Mouse (Mus musculus): Measurements from ENCODE around the gene Xpnpep3.

Gene Xpnpep3

DNA sequence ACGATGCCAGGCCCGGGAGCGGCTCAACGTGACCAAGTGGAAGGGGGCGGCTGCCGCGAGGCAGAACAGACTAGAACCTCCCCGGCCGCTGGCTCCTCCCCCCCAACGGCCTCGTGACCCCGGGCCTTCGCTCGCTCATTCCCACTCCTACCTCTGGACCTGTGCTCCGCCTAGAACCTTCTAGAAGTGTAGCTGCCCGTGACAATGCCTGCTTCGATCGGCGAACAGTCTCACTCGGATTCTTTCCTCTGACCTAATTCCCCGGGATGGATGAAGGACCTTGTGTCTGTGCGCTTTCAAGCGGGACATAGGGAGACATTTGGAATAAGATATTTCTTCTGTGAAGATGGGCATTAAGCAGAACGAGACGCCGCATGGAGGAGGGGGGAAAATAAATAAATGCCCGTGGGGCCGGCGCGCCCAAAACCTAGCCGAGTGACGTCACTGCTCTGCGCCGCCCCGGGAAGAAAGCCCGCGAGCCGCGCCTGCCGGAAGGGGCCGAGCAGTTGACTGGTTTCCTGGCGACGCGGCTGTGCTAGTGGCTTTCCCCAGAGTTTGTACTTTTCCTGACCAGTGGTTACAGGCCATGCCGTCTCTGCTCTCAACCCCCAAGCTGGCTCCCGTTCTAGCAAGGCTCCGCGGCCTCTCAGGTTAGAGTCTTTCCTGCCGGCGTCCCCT lies at the start of gene Xpnpep3, which contains the start of gene St13:
TSS of gene Xpnpep3 (plus strand) at position 501 of the 678 bp plus-strand sequence.
TSS of gene St13 (minus strand) at position 440 of the 678 bp plus-strand sequence.
- peak; percentile 98 for DNase-seq (ENCODE audit: low read depth, low spot score)
- Histone ChIP-seq H3K36me3 (ENCODE audit: control insufficient read depth, insufficient read depth, low read length, poor library complexity, severe bottlenecking) (no peaks in the 10 kb centered on the region), H3K27me3 (ENCODE audit: control insufficient read depth, insufficient read depth, low read length, poor library complexity, severe bottlenecking) (no peaks in the 10 kb centered on the region)

- no peak for DNase-seq (ENCODE audit: low read depth, low spot score)
- no peaks in the 10 kb centered on the region for H3K36me3 ChIP-seq (ENCODE audit: control insufficient read depth, insufficient read depth, low read length, poor library complexity, severe bottlenecking)
- no peaks in the 10 kb centered on the region for H3K27me3 ChIP-seq (ENCODE audit: control insufficient read depth, insufficient read depth, low read length, poor library complexity, severe bottlenecking)
Measured at GRCm38 (mm10) chr15:81350401-81350800, 49.5 kb upstream of the Xpnpep3 start.

DNA sequence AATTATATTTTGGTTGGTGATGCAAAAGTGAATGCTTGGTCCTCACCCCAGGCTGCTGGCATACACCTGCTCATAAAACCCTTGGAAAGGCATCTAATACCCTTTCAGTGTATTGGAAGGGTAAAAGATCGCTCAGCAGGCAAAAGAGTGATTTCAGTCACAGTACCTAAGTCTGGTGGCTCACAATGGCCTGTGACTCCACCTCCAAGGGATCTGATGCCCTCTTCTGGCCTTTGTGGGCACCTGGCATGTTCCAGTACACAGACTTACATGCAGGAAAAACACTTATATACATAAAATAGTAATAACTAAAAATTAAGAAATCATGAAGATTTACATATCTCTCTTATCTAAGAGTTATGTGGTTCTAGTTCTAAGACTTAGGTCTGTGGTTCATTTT lies 47.3 kb upstream of the Xpnpep3 start:
- DNase-seq (ENCODE audit: low read depth, low spot score): peak; percentile 29
- no peaks in the 10 kb centered on the region for H3K27me3 ChIP-seq (ENCODE audit: control insufficient read depth, insufficient read depth, low read length, poor library complexity, severe bottlenecking)

GRCm38 (mm10) chr15:81355146-81355761 lies 44.7 kb upstream of the Xpnpep3 start:
- Histone ChIP-seq H3K36me3 (ENCODE audit: control insufficient read depth, insufficient read depth, low read length, poor library complexity, severe bottlenecking) (no peaks in the 10 kb centered on the region), H3K27me3 (ENCODE audit: control insufficient read depth, insufficient read depth, low read length, poor library complexity, severe bottlenecking) (no peaks in the 10 kb centered on the region)
- peak; percentile 80 for DNase-seq (ENCODE audit: low read depth, low spot score)

More for the DNA sequence above, 47.3 kb upstream of the Xpnpep3 start:
- no peaks in the 10 kb centered on the region for H3K36me3 ChIP-seq (ENCODE audit: control insufficient read depth, insufficient read depth, low read length, poor library complexity, severe bottlenecking)

- no peak for DNase-seq (ENCODE audit: low read depth, low spot score)
- Histone ChIP-seq H3K36me3 (ENCODE audit: control insufficient read depth, insufficient read depth, low read length, poor library complexity, severe bottlenecking) (no peaks in the 10 kb centered on the region), H3K27me3 (ENCODE audit: control insufficient read depth, insufficient read depth, low read length, poor library complexity, severe bottlenecking) (no peaks in the 10 kb centered on the region)
Measured at GRCm38 (mm10) chr15:81356946-81357345, 43.0 kb upstream of the Xpnpep3 start.

DNA sequence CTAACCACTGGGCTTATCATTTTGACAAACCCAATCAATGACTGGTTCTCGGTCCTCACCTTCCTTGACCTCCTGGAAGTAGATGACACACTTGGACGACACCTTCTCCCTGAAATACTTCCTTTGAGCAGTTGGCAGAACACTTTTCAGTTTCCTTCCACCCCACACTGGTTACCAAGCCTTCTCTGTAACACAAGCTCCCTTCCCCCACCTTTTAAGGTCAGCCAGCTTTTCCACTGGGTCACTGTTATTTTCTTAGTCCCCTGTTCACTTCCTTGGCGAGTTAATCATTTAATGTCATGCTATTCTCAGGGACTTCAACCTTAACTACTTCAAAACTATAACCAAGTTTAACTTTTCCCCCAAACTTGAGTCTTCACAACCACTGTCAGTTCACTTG lies 41.0 kb upstream of the Xpnpep3 start:
- no peak for DNase-seq (ENCODE audit: low read depth, low spot score)
- H3K36me3 ChIP-seq (ENCODE audit: control insufficient read depth, insufficient read depth, low read length, poor library complexity, severe bottlenecking): no peaks in the 10 kb centered on the region
- H3K27me3 ChIP-seq (ENCODE audit: control insufficient read depth, insufficient read depth, low read length, poor library complexity, severe bottlenecking): no peaks in the 10 kb centered on the region

DNA sequence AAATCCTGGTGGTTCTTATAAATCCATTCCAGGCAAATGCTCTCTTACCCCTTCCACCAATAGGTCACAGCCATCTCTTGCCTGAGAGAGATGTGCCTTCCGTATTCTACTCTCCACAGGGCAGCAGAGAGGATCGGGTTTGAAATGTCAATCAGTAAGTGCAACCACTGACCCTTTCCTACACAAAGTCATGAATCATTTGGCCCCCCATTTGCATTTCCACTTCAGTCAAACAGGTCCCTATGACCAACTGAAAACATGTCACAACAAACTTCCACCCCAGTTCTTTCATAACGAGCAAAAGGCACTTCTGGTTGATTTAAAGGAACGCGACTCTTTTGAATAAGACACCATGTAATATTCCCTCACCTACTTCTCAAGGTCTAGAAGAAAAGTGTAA lies 40.5 kb upstream of the Xpnpep3 start:
- Histone ChIP-seq H3K36me3 (ENCODE audit: control insufficient read depth, insufficient read depth, low read length, poor library complexity, severe bottlenecking) (peaks cover 3% of the 10 kb centered on the region; the same call in 1 of the 2 replicates), H3K27me3 (ENCODE audit: control insufficient read depth, insufficient read depth, low read length, poor library complexity, severe bottlenecking) (no peaks in the 10 kb centered on the region)
- no peak for DNase-seq (ENCODE audit: low read depth, low spot score)

DNA sequence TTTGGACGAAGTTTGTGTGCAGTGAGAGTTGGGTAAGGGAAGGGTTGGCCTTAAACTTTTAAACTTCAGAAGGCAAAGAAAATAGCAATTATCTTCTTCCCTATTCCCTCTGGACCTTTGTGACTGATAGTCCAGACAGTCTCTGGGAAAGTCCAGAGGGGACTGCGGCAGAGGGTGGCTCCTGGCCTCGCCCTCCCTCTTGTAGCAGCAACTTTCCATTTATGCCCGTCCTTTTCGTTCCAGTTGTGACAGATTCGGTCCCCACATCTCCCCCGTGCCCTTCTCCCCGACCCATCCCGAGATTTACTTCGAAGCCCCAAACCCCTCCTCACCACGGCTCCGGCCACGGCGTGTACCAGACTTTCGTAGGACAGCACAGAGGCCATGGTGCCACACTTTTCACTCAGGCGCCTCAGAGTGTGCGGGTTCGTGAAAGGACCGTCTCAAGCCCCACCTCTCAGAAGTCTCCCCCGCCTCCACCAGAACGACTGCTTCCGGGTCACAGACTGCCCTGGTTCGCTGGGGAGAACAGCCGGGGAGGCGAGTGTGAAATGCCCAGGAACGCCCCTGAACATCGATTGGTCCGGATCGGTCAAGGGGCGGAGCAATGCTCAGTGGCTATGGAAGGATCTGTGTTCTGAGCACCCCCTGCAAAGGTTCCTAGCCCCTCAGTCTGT lies 39.5 kb upstream of the Xpnpep3 start, which contains the start of gene Slc25a17:
TSS of gene Slc25a17 (minus strand) at position 468 of the 677 bp plus-strand sequence.
- DNase-seq (ENCODE audit: low read depth, low spot score): peak; percentile 96

DNA sequence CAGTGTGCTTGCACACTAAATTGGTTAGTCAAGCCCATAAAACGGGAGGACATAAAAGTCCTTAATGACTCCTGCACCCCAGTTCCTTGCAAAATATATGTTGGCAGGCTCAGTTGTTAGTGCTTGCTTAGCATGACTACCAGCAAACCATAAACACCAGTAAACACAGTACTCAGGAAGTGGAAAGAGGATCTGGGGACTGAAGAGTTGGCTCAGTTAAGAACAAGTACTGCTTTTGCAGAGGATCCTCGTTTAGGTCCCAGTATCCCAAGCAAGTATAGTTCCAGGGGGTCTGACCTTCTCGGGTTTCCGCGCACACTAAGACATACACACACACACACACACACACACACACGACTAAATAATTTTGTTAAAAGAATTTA lies 38.9 kb upstream of the Xpnpep3 start:
- peaks cover 3% of the 10 kb centered on the region; the same call in 1 of the 2 replicates for H3K36me3 ChIP-seq (ENCODE audit: control insufficient read depth, insufficient read depth, low read length, poor library complexity, severe bottlenecking)
- H3K27me3 ChIP-seq (ENCODE audit: control insufficient read depth, insufficient read depth, low read length, poor library complexity, severe bottlenecking): no peaks in the 10 kb centered on the region
- no peak for DNase-seq (ENCODE audit: low read depth, low spot score)

More for the DNA sequence above, 39.5 kb upstream of the Xpnpep3 start, which contains the start of gene Slc25a17:
- no peaks in the 10 kb centered on the region for H3K27me3 ChIP-seq (ENCODE audit: control insufficient read depth, insufficient read depth, low read length, poor library complexity, severe bottlenecking)
- peaks cover 3% of the 10 kb centered on the region; the same call in 1 of the 2 replicates for H3K36me3 ChIP-seq (ENCODE audit: control insufficient read depth, insufficient read depth, low read length, poor library complexity, severe bottlenecking)

GRCm38 (mm10) chr15:81361417-81362015 lies 38.4 kb upstream of the Xpnpep3 start:
- Histone ChIP-seq H3K36me3 (ENCODE audit: control insufficient read depth, insufficient read depth, low read length, poor library complexity, severe bottlenecking) (peaks cover 6% of the 10 kb centered on the region; the same call in 1 of the 2 replicates), H3K27me3 (ENCODE audit: control insufficient read depth, insufficient read depth, low read length, poor library complexity, severe bottlenecking) (no peaks in the 10 kb centered on the region)
- DNase-seq (ENCODE audit: low read depth, low spot score): peak; percentile 13

GRCm38 (mm10) chr15:81362501-81362900 lies 37.4 kb upstream of the Xpnpep3 start:
- no peak for DNase-seq (ENCODE audit: low read depth, low spot score)
- no peaks in the 10 kb centered on the region for H3K27me3 ChIP-seq (ENCODE audit: control insufficient read depth, insufficient read depth, low read length, poor library complexity, severe bottlenecking)

GRCm38 (mm10) chr15:81364271-81364670 lies 35.7 kb upstream of the Xpnpep3 start:
- no peaks in the 10 kb centered on the region for H3K27me3 ChIP-seq (ENCODE audit: control insufficient read depth, insufficient read depth, low read length, poor library complexity, severe bottlenecking)
- no peak for DNase-seq (ENCODE audit: low read depth, low spot score)
- H3K36me3 ChIP-seq (ENCODE audit: control insufficient read depth, insufficient read depth, low read length, poor library complexity, severe bottlenecking): peaks cover 13% of the 10 kb centered on the region

More at GRCm38 (mm10) chr15:81362501-81362900, 37.4 kb upstream of the Xpnpep3 start:
- peaks cover 11% of the 10 kb centered on the region; the same call in 1 of the 2 replicates for H3K36me3 ChIP-seq (ENCODE audit: control insufficient read depth, insufficient read depth, low read length, poor library complexity, severe bottlenecking)

DNA sequence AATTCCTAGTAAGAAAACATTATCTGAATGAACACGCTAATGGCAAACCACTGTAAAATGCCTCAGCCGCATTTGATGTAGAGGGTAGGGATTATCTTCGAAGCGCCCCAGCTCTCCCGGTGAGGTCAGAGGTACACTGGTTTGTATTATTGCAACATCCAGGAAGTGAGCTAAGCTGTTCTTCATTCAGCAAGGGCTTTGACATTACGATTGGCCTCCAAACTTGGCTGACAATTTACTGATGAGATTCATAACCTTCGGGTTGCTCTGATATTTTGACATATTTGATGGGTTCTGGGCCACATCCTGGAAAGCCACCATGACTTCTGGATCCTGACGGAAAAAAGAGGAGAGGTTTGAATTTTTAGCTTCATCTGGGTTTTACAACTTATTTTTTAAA lies 34.7 kb upstream of the Xpnpep3 start:
- Histone ChIP-seq H3K36me3 (ENCODE audit: control insufficient read depth, insufficient read depth, low read length, poor library complexity, severe bottlenecking) (peaks cover 15% of the 10 kb centered on the region), H3K27me3 (ENCODE audit: control insufficient read depth, insufficient read depth, low read length, poor library complexity, severe bottlenecking) (no peaks in the 10 kb centered on the region)
- DNase-seq (ENCODE audit: low read depth, low spot score): no peak

DNA sequence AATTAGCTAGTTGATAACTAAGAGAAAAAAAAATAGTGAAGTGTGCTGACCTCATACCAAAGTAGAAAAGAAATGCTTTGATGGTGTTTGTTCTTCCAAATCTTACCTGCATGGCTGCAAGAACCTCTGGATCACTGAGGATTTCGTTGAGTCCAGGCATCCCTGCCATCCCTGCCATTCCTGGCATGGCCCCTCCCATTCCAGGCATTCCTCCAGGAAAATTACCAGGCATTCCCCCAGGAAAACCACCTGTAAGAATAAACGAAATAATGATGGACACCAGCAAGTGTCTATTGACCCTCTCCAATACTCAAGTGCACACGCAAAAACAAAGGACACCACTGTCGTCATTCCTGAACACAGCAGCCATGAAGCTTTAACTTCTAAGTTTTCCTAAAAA lies 33.7 kb upstream of the Xpnpep3 start:
- Histone ChIP-seq H3K27me3 (ENCODE audit: control insufficient read depth, insufficient read depth, low read length, poor library complexity, severe bottlenecking) (no peaks in the 10 kb centered on the region), H3K36me3 (ENCODE audit: control insufficient read depth, insufficient read depth, low read length, poor library complexity, severe bottlenecking) (peaks cover 20% of the 10 kb centered on the region)

More for the DNA sequence above, 33.7 kb upstream of the Xpnpep3 start:
- no peak for DNase-seq (ENCODE audit: low read depth, low spot score)

All from splenic B cell, adult 2 months (primary cell).